Mouse (Mus musculus): ENCODE measurements around the gene Cadm1. TPM values are rescaled to one million over a fixed set of nuclear protein-coding genes. Genes with fewer than 3 reads are reported as not detected.

The Cadm1 gene
- total and polyA plus RNA-seq, 3 experiments: 0.14 to 0.31 TPM; not detected in 1

- no peak overlapping the region for H3K9ac ChIP-seq (ENCODE audit: control insufficient read depth, low read depth, low read length, poor library complexity, severe bottlenecking)
- H3K27me3 ChIP-seq (ENCODE audit: control insufficient read depth in 1 of 2, insufficient read depth in 2 of 2, low read length in 2 of 2): no peaks in the 10 kb centered on the region
- no peaks in the 10 kb centered on the region for H3K79me2 ChIP-seq (ENCODE audit: control insufficient read depth, insufficient read depth, low read length, poor library complexity)
- no peaks in the 10 kb centered on the region for H3K36me3 ChIP-seq (ENCODE audit: control insufficient read depth in 1 of 2, insufficient read depth in 2 of 2, low read length in 2 of 2)
- TF ChIP-seq CTCF (IDR thresholded peaks at IDR 0.05 in 2 of 3, conservative IDR thresholded peaks at IDR 0.05 in 1 of 3; ENCODE audit: control insufficient read depth in 1 of 3, insufficient read depth in 1 of 3, low read depth in 2 of 3, low read length in 3 of 3, poor library complexity in 1 of 3, severe bottlenecking in 1 of 3) (no peak), TBP (IDR thresholded peaks at IDR 0.05; ENCODE audit: low read depth, low read length) (no peak), MYC (IDR thresholded peaks at IDR 0.05; ENCODE audit: low read depth, low read length) (no peak), HCFC1 (IDR thresholded peaks at IDR 0.05; ENCODE audit: low read depth, low read length) (no peak), BHLHE40 (IDR thresholded peaks at IDR 0.05; ENCODE audit: borderline replicate concordance, low read depth, low read length) (no peak), KAT2A (conservative IDR thresholded peaks at IDR 0.05; ENCODE audit: low read depth, low read length) (no peak), ZMIZ1 (IDR thresholded peaks at IDR 0.05; ENCODE audit: low read depth, low read length) (no peak), ZKSCAN1 (IDR thresholded peaks at IDR 0.05; ENCODE audit: low read depth, low read length) (no peak), RAD21 (IDR thresholded peaks at IDR 0.05; ENCODE audit: low read depth, low read length) (no peak), POLR2AphosphoS5 (IDR thresholded peaks at IDR 0.05; ENCODE audit: borderline replicate concordance, low read depth, low read length) (no peak), ELF1 (IDR thresholded peaks at IDR 0.05; ENCODE audit: low read depth, low read length) (no peak), NRF1 (IDR thresholded peaks at IDR 0.05; ENCODE audit: insufficient read depth, low read depth, low read length, poor library complexity, severe bottlenecking) (no peak)
- no peaks in the 10 kb centered on the region for H3K9me3 ChIP-seq (replicated peaks; ENCODE audit: insufficient read depth, low read length)
- H3K4me1 ChIP-seq (ENCODE audit: control insufficient read depth in 1 of 2, insufficient read depth in 2 of 2, low read length in 2 of 2): no peaks in the 10 kb centered on the region
- H3K4me3 ChIP-seq (ENCODE audit: control insufficient read depth in 1 of 2, insufficient read depth in 1 of 2, low read depth in 2 of 2, low read length in 2 of 2): no peak overlapping the region
- DNase-seq (ENCODE audit: low read depth, low spot score): no peak
- no peak overlapping the region for H3K27ac ChIP-seq (ENCODE audit: control insufficient read depth, low read depth, low read length)
These were observed 219.2 kb downstream of the Cadm1 start for GRCm38 (mm10) chr9:47749160-47749559.

GRCm38 (mm10) chr9:47752516-47752915 is 222.5 kb downstream of the Cadm1 start:
- Histone ChIP-seq H3K9ac (ENCODE audit: control insufficient read depth, low read depth, low read length, poor library complexity, severe bottlenecking) (no peak overlapping the region), H3K4me1 (ENCODE audit: control insufficient read depth in 1 of 2, insufficient read depth in 2 of 2, low read length in 2 of 2) (no peaks in the 10 kb centered on the region), H3K27ac (ENCODE audit: control insufficient read depth, low read depth, low read length) (no peak overlapping the region), H3K4me3 (ENCODE audit: control insufficient read depth in 1 of 2, insufficient read depth in 1 of 2, low read depth in 2 of 2, low read length in 2 of 2) (no peak overlapping the region), H3K27me3 (ENCODE audit: control insufficient read depth in 1 of 2, insufficient read depth in 2 of 2, low read length in 2 of 2) (no peaks in the 10 kb centered on the region), H3K36me3 (ENCODE audit: control insufficient read depth in 1 of 2, insufficient read depth in 2 of 2, low read length in 2 of 2) (no peaks in the 10 kb centered on the region), H3K79me2 (ENCODE audit: control insufficient read depth, insufficient read depth, low read length, poor library complexity) (no peaks in the 10 kb centered on the region), H3K9me3 (replicated peaks; ENCODE audit: insufficient read depth, low read length) (no peaks in the 10 kb centered on the region)
- TF ChIP-seq ZMIZ1 (IDR thresholded peaks at IDR 0.05; ENCODE audit: low read depth, low read length) (no peak), NRF1 (IDR thresholded peaks at IDR 0.05; ENCODE audit: insufficient read depth, low read depth, low read length, poor library complexity, severe bottlenecking) (no peak), UBTF (IDR thresholded peaks at IDR 0.05; ENCODE audit: borderline replicate concordance, insufficient read depth, low read depth, low read length) (no peak), JUND (IDR thresholded peaks at IDR 0.05; ENCODE audit: low read depth, low read length) (no peak)
- DNase-seq (ENCODE audit: low read depth, low spot score): no peak

GRCm38 (mm10) chr9:47753127-47753526 is 223.2 kb downstream of the Cadm1 start:
- no peaks in the 10 kb centered on the region for H3K36me3 ChIP-seq (ENCODE audit: control insufficient read depth in 1 of 2, insufficient read depth in 2 of 2, low read length in 2 of 2)
- no peak overlapping the region for H3K4me3 ChIP-seq (ENCODE audit: control insufficient read depth in 1 of 2, insufficient read depth in 1 of 2, low read depth in 2 of 2, low read length in 2 of 2)
- H3K27me3 ChIP-seq (ENCODE audit: control insufficient read depth in 1 of 2, insufficient read depth in 2 of 2, low read length in 2 of 2): no peaks in the 10 kb centered on the region
- no peaks in the 10 kb centered on the region for H3K4me1 ChIP-seq (ENCODE audit: control insufficient read depth in 1 of 2, insufficient read depth in 2 of 2, low read length in 2 of 2)
- no peaks in the 10 kb centered on the region for H3K79me2 ChIP-seq (ENCODE audit: control insufficient read depth, insufficient read depth, low read length, poor library complexity)
- H3K9ac ChIP-seq (ENCODE audit: control insufficient read depth, low read depth, low read length, poor library complexity, severe bottlenecking): no peak overlapping the region
- no peaks in the 10 kb centered on the region for H3K9me3 ChIP-seq (replicated peaks; ENCODE audit: insufficient read depth, low read length)
- TF ChIP-seq MXI1 (IDR thresholded peaks at IDR 0.05; ENCODE audit: low read depth, low read length) (no peak), MAFK (IDR thresholded peaks at IDR 0.05; ENCODE audit: borderline replicate concordance, low read depth, low read length) (no peak), SIN3A (IDR thresholded peaks at IDR 0.05; ENCODE audit: low read length) (no peak), POLR2AphosphoS2 (IDR thresholded peaks at IDR 0.05; ENCODE audit: low read length) (no peak), E2F4 (IDR thresholded peaks at IDR 0.05; ENCODE audit: borderline replicate concordance, low read depth, low read length) (no peak), ZNF384 (IDR thresholded peaks at IDR 0.05; ENCODE audit: low read depth, low read length) (no peak), RAD21 (IDR thresholded peaks at IDR 0.05; ENCODE audit: low read depth, low read length) (no peak), NELFE (IDR thresholded peaks at IDR 0.05; ENCODE audit: low read depth, low read length) (no peak), USF1 (IDR thresholded peaks at IDR 0.05; ENCODE audit: low read depth, low read length) (no peak), MYB (IDR thresholded peaks at IDR 0.05; ENCODE audit: low read depth, low read length) (no peak), CTCF (IDR thresholded peaks at IDR 0.05 in 2 of 3, conservative IDR thresholded peaks at IDR 0.05 in 1 of 3; ENCODE audit: control insufficient read depth in 1 of 3, insufficient read depth in 1 of 3, low read depth in 2 of 3, low read length in 3 of 3, poor library complexity in 1 of 3, severe bottlenecking in 1 of 3) (no peak), GATA1 (IDR thresholded peaks at IDR 0.05; ENCODE audit: low read depth, low read length) (no peak), RCOR1 (IDR thresholded peaks at IDR 0.05; ENCODE audit: low read depth, low read length) (no peak), MAX (IDR thresholded peaks at IDR 0.05; ENCODE audit: low read length) (no peak)
- no peak overlapping the region for H3K27ac ChIP-seq (ENCODE audit: control insufficient read depth, low read depth, low read length)
- no peak for DNase-seq (ENCODE audit: low read depth, low spot score)
